Mouse (Mus musculus) lung, adult 2 months (tissue): ENCODE results near the gene Ugt1a10. TPM values are rescaled to one million over a fixed set of nuclear protein-coding genes. Genes with fewer than 3 reads are reported as not detected.
"Not testable (repeated sequence)": the region's sequence is repeated elsewhere in the genome, so short reads cannot be mapped to it uniquely, and the experiment has no call there.

Experiments used
- DNase-seq: peaks from one replicate; pipeline ENCODE4 v3.0.0; 2022
- H3K4me1 ChIP-seq: fragments of 200-500 bp; 2 replicates; pipeline ENCODE4 v1.6.1; 2011; ENCODE audit warnings: low read length; ENCODE audit not compliant: control insufficient read depth, insufficient read depth
- H3K4me3 ChIP-seq: fragments of 200-500 bp; replicated peaks from 2 replicates; pipeline ENCODE3; 2011; ENCODE audit warnings: low read depth, mild to moderate bottlenecking, control low read depth, low read length; ENCODE audit errors: extremely low read depth
- CTCF ChIP-seq: fragments of 200-500 bp; IDR thresholded peaks from 2 replicates; pipeline ENCODE4 v1.5.1; 2011; ENCODE audit warnings: mild to moderate bottlenecking, low read length, control low read depth; ENCODE audit not compliant: insufficient read depth
- POLR2A ChIP-seq: fragments of 200-500 bp; IDR thresholded peaks from 2 replicates; pipeline ENCODE4 v1.6.1; 2011; ENCODE audit warnings: low read depth, mild to moderate bottlenecking, control low read depth, low read length, borderline replicate concordance; ENCODE audit errors: extremely low read depth
- WGBS: fragments of 180-500 bp; shearing (Covaris S2); methylation state at CpG from one replicate; pipeline ENCODE4 v1.1.7; 2018; 5-methylcytosine and 5-hydroxymethylcytosine counted together
- polyA plus RNA-seq: library from polyadenylated mRNA; depleted of rRNA; stranded (reverse); fragments of >200 nt; gene quantifications from 2 replicates; pipeline ENCODE4 v1.2.3, GENCODE M21; 2012

Ugt1a10 gene
- polyA plus RNA-seq, 1 experiment, result not detected

- Histone ChIP-seq H3K4me1 (no peaks in the 10 kb centered on the region), H3K4me3 (no peak overlapping the region)
- WGBS, result 57% methylated on average over 2 of the region's 2 CpGs
- TF ChIP-seq CTCF (no peak), POLR2A (no peak)
- DNase-seq, result no peak
Measured at GRCm38 (mm10) chr1:88216551-88216950, 161.4 kb downstream of the Ugt1a10 start.

- no peaks in the 10 kb centered on the region for H3K4me1 ChIP-seq
- no peak for DNase-seq
Measured at GRCm38 (mm10) chr1:88217144-88217543, 162.0 kb downstream of the Ugt1a10 start.

GRCm38 (mm10) chr1:88217576-88217975 is 162.4 kb downstream of the Ugt1a10 start:
- Histone ChIP-seq H3K4me1 (no peaks in the 10 kb centered on the region), H3K4me3 (no peak overlapping the region)
- DNase-seq, result no peak
- TF ChIP-seq CTCF (no peak), POLR2A (no peak)
- 32% methylated on average over 3 of the region's 3 CpGs for WGBS

More at GRCm38 (mm10) chr1:88217144-88217543, 162.0 kb downstream of the Ugt1a10 start:
- 54% methylated on average over 2 of the region's 2 CpGs for WGBS
- TF ChIP-seq CTCF (no peak), POLR2A (no peak)
- no peak overlapping the region for H3K4me3 ChIP-seq

- TF ChIP-seq POLR2A (no peak), CTCF (no peak)
- 74% methylated on average over 9 of the region's 9 CpGs for WGBS
- H3K4me1 ChIP-seq, result no peaks in the 10 kb centered on the region
- no peak overlapping the region for H3K4me3 ChIP-seq
- no peak for DNase-seq
Measured at GRCm38 (mm10) chr1:88218051-88218450, 162.9 kb downstream of the Ugt1a10 start.

DNA sequence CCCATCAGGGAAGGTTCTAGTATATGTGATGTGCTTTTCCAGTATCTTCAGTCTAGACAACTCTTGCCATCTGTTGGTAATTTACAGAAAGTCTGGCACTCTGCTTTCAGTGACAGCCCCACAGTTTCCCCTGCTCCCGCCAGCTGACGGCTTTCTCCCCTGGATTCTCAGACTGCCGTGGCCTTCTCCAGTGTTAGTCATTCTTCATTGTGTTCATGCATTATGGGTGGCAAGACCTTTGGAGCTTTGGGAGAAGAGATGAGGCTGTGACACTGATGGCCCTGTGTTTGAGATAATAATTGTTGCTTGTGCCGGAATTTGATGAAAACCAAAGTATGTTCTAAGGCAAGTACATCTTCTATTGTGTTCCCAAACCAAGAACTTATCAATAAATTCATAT is 163.4 kb downstream of the Ugt1a10 start:
- 47% methylated on average over 4 of the region's 4 CpGs for WGBS

GRCm38 (mm10) chr1:88219054-88219453 is 163.9 kb downstream of the Ugt1a10 start:
- no peak for DNase-seq
- TF ChIP-seq CTCF (no peak), POLR2A (no peak)
- H3K4me1 ChIP-seq, result no peaks in the 10 kb centered on the region
- WGBS, result 20% methylated on average over 1 of the region's 1 CpGs
- no peak overlapping the region for H3K4me3 ChIP-seq

More for the DNA sequence above, 163.4 kb downstream of the Ugt1a10 start:
- Histone ChIP-seq H3K4me1 (no peaks in the 10 kb centered on the region), H3K4me3 (no peak overlapping the region)
- TF ChIP-seq POLR2A, result no peak
- no peak for TF ChIP-seq CTCF
- no peak for DNase-seq

- peak; percentile 7 for DNase-seq
- Histone ChIP-seq H3K4me1 (no peaks in the 10 kb centered on the region), H3K4me3 (no peak overlapping the region)
- TF ChIP-seq POLR2A (no peak), CTCF (no peak)
Measured at GRCm38 (mm10) chr1:88220336-88220735, 165.1 kb downstream of the Ugt1a10 start.

DNA sequence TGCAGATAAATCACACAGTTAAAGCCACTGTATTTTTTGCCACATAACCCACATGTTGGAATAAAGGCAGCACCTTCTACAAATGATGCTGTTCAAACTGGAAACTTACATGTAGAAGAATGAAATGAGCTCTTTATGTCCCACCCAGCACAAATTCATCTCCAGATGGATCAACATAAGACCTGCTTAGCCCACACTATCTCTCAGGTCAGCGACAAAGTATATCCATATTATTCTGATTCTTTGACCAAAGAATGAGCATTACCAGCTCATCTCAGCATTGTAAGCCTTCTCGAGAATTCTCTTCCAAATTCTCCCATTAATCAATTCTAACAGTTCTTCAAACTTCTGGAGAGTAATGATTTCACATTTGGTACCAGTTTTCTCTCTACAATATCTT is 167.0 kb downstream of the Ugt1a10 start:
- no peak overlapping the region for H3K4me3 ChIP-seq
- WGBS, result 48% methylated on average over 2 of the region's 2 CpGs
- H3K4me1 ChIP-seq, result no peaks in the 10 kb centered on the region
- no peak for DNase-seq
- no peak for TF ChIP-seq CTCF

- DNase-seq, result peak; percentile 6
- H3K4me3 ChIP-seq, H3K4me1 ChIP-seq: not testable (repeated sequence)
Measured at GRCm38 (mm10) chr1:88223011-88223515, 167.9 kb downstream of the Ugt1a10 start.

- no peak overlapping the region for H3K4me3 ChIP-seq
- 40% methylated on average over 1 of the region's 1 CpGs for WGBS
- H3K4me1 ChIP-seq, result no peaks in the 10 kb centered on the region
- DNase-seq, result peak; percentile 10
- TF ChIP-seq POLR2A (no peak), CTCF (no peak)
Measured at GRCm38 (mm10) chr1:88223591-88223990, 168.4 kb downstream of the Ugt1a10 start.

- H3K4me1 ChIP-seq, result no peaks in the 10 kb centered on the region
- TF ChIP-seq POLR2A (no peak), CTCF (no peak)
- 54% methylated on average over 2 of the region's 2 CpGs for WGBS
- no peak overlapping the region for H3K4me3 ChIP-seq
- peak; percentile 43 for DNase-seq
Measured at GRCm38 (mm10) chr1:88224029-88224776, 169.0 kb downstream of the Ugt1a10 start.

DNA sequence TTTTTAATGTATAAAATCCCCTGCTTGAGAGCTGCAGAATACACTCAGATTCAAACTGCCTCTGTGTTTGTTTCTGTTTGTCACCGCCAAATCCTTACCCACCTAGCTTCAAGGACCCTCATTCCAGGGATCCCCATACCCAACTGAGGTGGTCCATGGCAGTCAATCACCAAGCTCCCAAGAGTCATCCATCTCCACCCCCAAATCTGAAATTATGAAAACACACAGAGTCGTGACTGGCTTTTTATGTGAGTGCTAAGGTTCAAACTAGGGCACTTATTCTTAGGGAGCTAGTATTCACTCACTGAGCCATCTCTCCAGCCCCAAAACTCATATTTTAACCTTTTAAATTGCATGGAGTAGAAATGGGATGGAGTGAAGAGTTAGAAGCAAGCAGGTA is 170.1 kb downstream of the Ugt1a10 start:
- H3K4me3 ChIP-seq, H3K4me1 ChIP-seq, DNase-seq: not testable (repeated sequence)
- 22% methylated on average over 2 of the region's 2 CpGs for WGBS
